Mouse (Mus musculus): ENCODE measurements at regions not wholly inside any gene's neighbourhood (a gene's known extent, or its start where the extent isn't known, plus 50 kb on each side); places are given as distances from the start of the nearest gene placed in this dataset.
"Not testable (repeated sequence)": the region's sequence is repeated elsewhere in the genome, so short reads cannot be mapped to it uniquely, and the experiment has no call there.

- not testable (repeated sequence) for H3K9me3 ChIP-seq; H3K27me3 ChIP-seq (ENCODE audit: insufficient read depth, poor library complexity, severe bottlenecking); H3K27ac ChIP-seq; DNase-seq (ENCODE audit: low spot score); H3K4me1 ChIP-seq; H3K36me3 ChIP-seq; H3K4me3 ChIP-seq
- 88% methylated on average over 4 of the region's 4 CpGs for WGBS
Observed at GRCm38 (mm10) chr4:55630215-55630614, 97.9 kb upstream of the Klf4 start.

- no peaks in the 10 kb centered on the region for H3K9me3 ChIP-seq
- H3K4me1 ChIP-seq: no peaks in the 10 kb centered on the region
- H3K27me3 ChIP-seq (ENCODE audit: insufficient read depth, poor library complexity, severe bottlenecking): no peaks in the 10 kb centered on the region
- WGBS: 90% methylated on average over 9 of the region's 9 CpGs
- no peak overlapping the region for H3K4me3 ChIP-seq
- no peak overlapping the region for H3K27ac ChIP-seq
- H3K36me3 ChIP-seq: no peaks in the 10 kb centered on the region
- DNase-seq (ENCODE audit: low spot score): no peak
Observed at GRCm38 (mm10) chr4:55624779-55625178, 92.5 kb upstream of the Klf4 start.

- no peak for DNase-seq (ENCODE audit: low spot score)
- H3K27me3 ChIP-seq (ENCODE audit: insufficient read depth, poor library complexity, severe bottlenecking): no peaks in the 10 kb centered on the region
- H3K27ac ChIP-seq: no peak overlapping the region
- H3K4me1 ChIP-seq: no peaks in the 10 kb centered on the region
- no peaks in the 10 kb centered on the region for H3K9me3 ChIP-seq
- no peak overlapping the region for H3K4me3 ChIP-seq
- WGBS: 78% methylated on average over 4 of the region's 4 CpGs
- H3K36me3 ChIP-seq: no peaks in the 10 kb centered on the region
Observed at GRCm38 (mm10) chr4:55623151-55623760, 91.0 kb upstream of the Klf4 start.

GRCm38 (mm10) chr4:55622651-55623050, 90.4 kb upstream of the Klf4 start:
- DNase-seq (ENCODE audit: low spot score): no peak
- no peaks in the 10 kb centered on the region for H3K27me3 ChIP-seq (ENCODE audit: insufficient read depth, poor library complexity, severe bottlenecking)
- H3K4me3 ChIP-seq: no peak overlapping the region
- no peaks in the 10 kb centered on the region for H3K4me1 ChIP-seq
- no peaks in the 10 kb centered on the region for H3K9me3 ChIP-seq
- H3K36me3 ChIP-seq: no peaks in the 10 kb centered on the region
- H3K27ac ChIP-seq: no peak overlapping the region
- WGBS: 58% methylated on average over 4 of the region's 4 CpGs

GRCm38 (mm10) chr4:55619891-55620290, 87.6 kb upstream of the Klf4 start:
- 79% methylated on average over 3 of the region's 3 CpGs for WGBS
- H3K9me3 ChIP-seq: no peaks in the 10 kb centered on the region
- DNase-seq (ENCODE audit: low spot score): no peak
- no peaks in the 10 kb centered on the region for H3K27me3 ChIP-seq (ENCODE audit: insufficient read depth, poor library complexity, severe bottlenecking)
- H3K27ac ChIP-seq: no peak overlapping the region
- no peak overlapping the region for H3K4me3 ChIP-seq
- no peaks in the 10 kb centered on the region for H3K4me1 ChIP-seq
- H3K36me3 ChIP-seq: no peaks in the 10 kb centered on the region

- Histone ChIP-seq H3K27me3 (ENCODE audit: insufficient read depth, poor library complexity, severe bottlenecking) (peaks cover 4% of the 10 kb centered on the region; the same call in 1 of the 2 replicates), H3K36me3 (no peaks in the 10 kb centered on the region), H3K4me1 (no peaks in the 10 kb centered on the region), H3K9me3 (no peaks in the 10 kb centered on the region), H3K4me3 (no peak overlapping the region), H3K27ac (no peak overlapping the region)
- no peak for DNase-seq (ENCODE audit: low spot score)
- WGBS: 67% methylated on average over 6 of the region's 6 CpGs
Observed at GRCm38 (mm10) chr4:55615808-55616207, 83.5 kb upstream of the Klf4 start.

- DNase-seq (ENCODE audit: low spot score): no peak
- 83% methylated on average over 3 of the region's 3 CpGs for WGBS
- H3K4me1 ChIP-seq: no peaks in the 10 kb centered on the region
- H3K27me3 ChIP-seq (ENCODE audit: insufficient read depth, poor library complexity, severe bottlenecking): peaks cover 4% of the 10 kb centered on the region; the same call in 1 of the 2 replicates
- H3K36me3 ChIP-seq: no peaks in the 10 kb centered on the region
- no peak overlapping the region for H3K27ac ChIP-seq
- no peak overlapping the region for H3K4me3 ChIP-seq
- no peaks in the 10 kb centered on the region for H3K9me3 ChIP-seq
Observed at GRCm38 (mm10) chr4:55613523-55613922, 81.3 kb upstream of the Klf4 start.

GRCm38 (mm10) chr4:55610998-55611397, 78.7 kb upstream of the Klf4 start:
- H3K36me3 ChIP-seq: no peaks in the 10 kb centered on the region
- no peak overlapping the region for H3K4me3 ChIP-seq
- WGBS: 81% methylated on average over 4 of the region's 4 CpGs
- H3K9me3 ChIP-seq: no peaks in the 10 kb centered on the region
- no peak for DNase-seq (ENCODE audit: low spot score)
- no peaks in the 10 kb centered on the region for H3K4me1 ChIP-seq
- no peak overlapping the region for H3K27ac ChIP-seq
- H3K27me3 ChIP-seq (ENCODE audit: insufficient read depth, poor library complexity, severe bottlenecking): peaks cover 12% of the 10 kb centered on the region; the same call in 1 of the 2 replicates

GRCm38 (mm10) chr4:55609214-55609613, 76.9 kb upstream of the Klf4 start:
- H3K9me3 ChIP-seq: no peaks in the 10 kb centered on the region
- DNase-seq (ENCODE audit: low spot score): no peak
- 81% methylated on average over 5 of the region's 5 CpGs for WGBS
- H3K4me3 ChIP-seq: no peak overlapping the region
- H3K4me1 ChIP-seq: no peaks in the 10 kb centered on the region
- H3K27me3 ChIP-seq (ENCODE audit: insufficient read depth, poor library complexity, severe bottlenecking): peaks cover 17% of the 10 kb centered on the region; the same call in 1 of the 2 replicates
- no peaks in the 10 kb centered on the region for H3K36me3 ChIP-seq
- no peak overlapping the region for H3K27ac ChIP-seq

- H3K27me3 ChIP-seq (ENCODE audit: insufficient read depth, poor library complexity, severe bottlenecking): peaks cover 20% of the 10 kb centered on the region; the same call in 1 of the 2 replicates
- no peak overlapping the region for H3K4me3 ChIP-seq
- H3K9me3 ChIP-seq: no peaks in the 10 kb centered on the region
- H3K27ac ChIP-seq: no peak overlapping the region
- DNase-seq (ENCODE audit: low spot score): no peak
- no peaks in the 10 kb centered on the region for H3K4me1 ChIP-seq
- 86% methylated on average over 9 of the region's 9 CpGs for WGBS
- H3K36me3 ChIP-seq: no peaks in the 10 kb centered on the region
Observed at GRCm38 (mm10) chr4:55605541-55605940, 73.3 kb upstream of the Klf4 start.

GRCm38 (mm10) chr4:55604915-55605314, 72.6 kb upstream of the Klf4 start:
- Histone ChIP-seq H3K9me3 (no peaks in the 10 kb centered on the region), H3K4me3 (no peak overlapping the region), H3K4me1 (no peaks in the 10 kb centered on the region), H3K36me3 (no peaks in the 10 kb centered on the region), H3K27me3 (ENCODE audit: insufficient read depth, poor library complexity, severe bottlenecking) (peaks cover 20% of the 10 kb centered on the region; the same call in 1 of the 2 replicates), H3K27ac (no peak overlapping the region)
- no peak for DNase-seq (ENCODE audit: low spot score)
- WGBS: 78% methylated on average over 11 of the region's 11 CpGs

- 83% methylated on average over 4 of the region's 4 CpGs for WGBS
- no peak overlapping the region for H3K27ac ChIP-seq
- no peaks in the 10 kb centered on the region for H3K4me1 ChIP-seq
- H3K36me3 ChIP-seq: no peaks in the 10 kb centered on the region
- no peak overlapping the region for H3K4me3 ChIP-seq
- DNase-seq (ENCODE audit: low spot score): no peak
- H3K9me3 ChIP-seq: no peaks in the 10 kb centered on the region
- H3K27me3 ChIP-seq (ENCODE audit: insufficient read depth, poor library complexity, severe bottlenecking): peaks cover 20% of the 10 kb centered on the region; the same call in 1 of the 2 replicates
Observed at GRCm38 (mm10) chr4:55603821-55604435, 71.7 kb upstream of the Klf4 start.

- Histone ChIP-seq H3K4me3 (no peak overlapping the region), H3K36me3 (no peaks in the 10 kb centered on the region), H3K9me3 (no peaks in the 10 kb centered on the region), H3K27me3 (ENCODE audit: insufficient read depth, poor library complexity, severe bottlenecking) (no peaks in the 10 kb centered on the region), H3K4me1 (peaks cover 4% of the 10 kb centered on the region; the same call in 1 of the 2 replicates), H3K27ac (no peak overlapping the region)
- WGBS: 78% methylated on average over 7 of the region's 7 CpGs
- no peak for DNase-seq (ENCODE audit: low spot score)
Observed at GRCm38 (mm10) chr4:55595203-55595602, 62.9 kb upstream of the Klf4 start.
